Mouse (Mus musculus): Measurements from ENCODE around the gene Grm4.

DNA sequence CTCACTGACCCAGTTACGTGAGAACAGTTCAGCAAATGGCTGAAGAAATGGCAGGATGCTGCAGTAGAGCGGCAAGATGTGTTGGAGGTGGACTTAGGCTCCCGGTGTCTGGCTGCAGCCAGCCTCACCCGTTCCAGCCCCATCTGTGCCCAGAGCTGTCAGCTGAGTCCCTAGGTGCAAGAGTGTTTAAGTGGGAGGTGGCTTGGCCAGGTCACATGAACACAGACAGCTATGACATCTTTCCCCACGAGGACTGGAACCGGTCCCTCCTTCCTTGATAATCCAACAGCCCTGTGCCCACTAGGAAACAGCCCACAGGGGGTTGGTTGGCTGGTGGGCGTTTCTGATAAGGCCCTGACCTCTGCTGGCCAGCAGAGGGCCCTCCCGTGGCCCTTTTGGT lies 6.8 kb upstream of the Grm4 start:
- no peak for TF ChIP-seq GATA1 (IDR thresholded peaks at IDR 0.05; ENCODE audit: borderline replicate concordance, low read length)
- TF ChIP-seq FLI1 (IDR thresholded peaks at IDR 0.05; ENCODE audit: low read length) = no peak
